Mouse (Mus musculus) right cerebral cortex, postnatal 10 days (tissue): ENCODE measurements around the gene Tmem44.

Experiments
- DNase-seq, 2 experiments: peaks; one replicate each; pipeline ENCODE4 v3.0.0; 2021; ENCODE audit warnings: low spot score in 2 of 2

The Tmem44 gene

DNA sequence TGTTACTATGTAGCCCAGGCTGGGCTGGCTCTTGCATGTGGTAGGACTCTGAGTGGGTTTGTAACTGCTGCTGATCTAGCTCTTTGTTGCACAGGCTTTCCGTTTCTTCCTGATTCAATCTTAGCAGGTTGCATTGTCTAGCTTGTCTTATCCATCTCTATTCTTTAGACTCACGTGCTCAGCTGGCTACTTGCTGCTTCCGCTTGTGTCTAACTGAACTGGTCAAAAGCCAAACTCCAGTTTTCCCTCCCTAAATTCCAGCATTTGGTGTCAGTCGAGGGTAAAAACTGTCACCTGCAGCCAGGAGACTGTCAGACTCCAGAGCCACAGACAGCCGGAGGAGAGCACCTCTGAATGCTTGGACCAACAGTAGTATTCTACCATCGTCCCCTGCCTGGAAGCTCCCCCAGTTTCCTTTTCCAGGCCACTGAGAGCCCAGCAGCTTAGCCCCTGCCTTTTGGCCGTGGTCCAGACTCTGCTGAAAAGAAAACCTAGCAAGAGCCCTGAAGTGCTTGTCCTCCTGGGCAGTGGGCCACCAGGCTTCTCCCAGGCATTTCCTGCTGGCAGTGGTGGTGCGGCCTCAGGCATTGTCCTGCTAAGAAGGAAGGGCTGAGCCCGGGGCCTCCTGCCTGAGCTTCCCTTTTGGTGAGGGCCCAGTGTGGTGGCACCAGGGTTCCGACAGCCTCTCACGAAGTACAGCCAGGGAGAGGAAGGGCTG, 2.1 kb upstream of the Tmem44 start:
- DNase-seq: peak; percentile 94

DNA sequence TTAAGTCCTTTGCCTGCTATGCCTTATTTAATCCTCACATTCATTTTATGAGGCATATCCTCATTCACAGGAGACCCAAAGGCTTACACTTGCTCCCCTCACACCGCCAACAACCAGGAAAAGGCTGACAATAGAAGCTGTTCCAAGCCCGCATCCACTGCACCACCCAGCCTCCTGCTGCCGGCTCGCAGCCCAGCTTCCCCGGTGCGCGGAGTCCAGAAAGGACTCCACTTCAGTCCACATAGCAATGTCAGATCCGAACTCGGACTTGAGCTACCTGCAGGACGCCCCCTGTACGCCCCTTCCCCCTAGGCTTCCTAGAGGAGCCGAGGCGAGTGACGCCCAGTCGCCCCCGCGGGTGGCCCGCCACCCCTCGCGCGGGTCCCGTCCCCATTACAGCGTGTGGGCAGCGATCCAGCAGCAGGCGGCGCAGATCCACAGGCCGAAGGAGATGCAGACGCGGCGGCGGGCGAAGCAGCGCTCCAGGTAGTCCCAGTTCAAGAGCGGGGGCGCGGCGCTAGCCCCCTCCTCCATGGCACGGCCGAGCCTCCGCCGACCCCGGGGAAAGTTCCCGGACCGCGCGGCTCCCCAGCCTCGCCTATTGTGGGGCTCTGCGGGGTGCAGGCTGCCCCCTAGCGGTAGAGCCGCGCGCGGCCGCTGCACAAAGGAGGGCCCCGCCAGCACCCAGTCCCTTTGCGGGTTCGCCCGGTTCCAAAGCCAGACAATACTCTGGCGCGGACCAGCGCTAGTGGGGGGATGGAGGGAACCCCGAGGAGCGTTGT, 485 bp downstream of the Tmem44 start:
- peak; percentile 85 to 86 for DNase-seq

- DNase-seq: no peak
Measured at GRCm38 (mm10) chr16:30549516-30549915, 1.1 kb downstream of the Tmem44 start.

DNA sequence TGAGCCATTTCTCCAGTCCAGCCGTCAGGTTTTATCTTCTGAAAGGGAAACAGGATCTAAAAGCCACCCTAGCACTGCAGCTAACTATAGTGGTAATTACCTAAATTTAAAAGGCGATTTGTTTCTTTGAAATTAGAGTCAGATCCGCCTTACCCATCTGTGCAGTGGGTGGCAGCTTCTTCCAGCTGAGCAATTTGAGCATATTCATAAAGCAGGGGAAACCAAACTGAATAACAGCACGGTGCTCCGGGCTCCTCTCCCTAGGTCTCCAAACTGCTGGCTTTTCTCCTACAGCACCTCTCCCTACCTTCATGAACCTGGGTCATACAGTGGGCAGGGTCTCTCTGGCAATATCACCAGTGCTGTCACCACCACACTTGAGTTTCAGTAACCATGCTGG, 2.4 kb downstream of the Tmem44 start:
- DNase-seq: no peak

DNA sequence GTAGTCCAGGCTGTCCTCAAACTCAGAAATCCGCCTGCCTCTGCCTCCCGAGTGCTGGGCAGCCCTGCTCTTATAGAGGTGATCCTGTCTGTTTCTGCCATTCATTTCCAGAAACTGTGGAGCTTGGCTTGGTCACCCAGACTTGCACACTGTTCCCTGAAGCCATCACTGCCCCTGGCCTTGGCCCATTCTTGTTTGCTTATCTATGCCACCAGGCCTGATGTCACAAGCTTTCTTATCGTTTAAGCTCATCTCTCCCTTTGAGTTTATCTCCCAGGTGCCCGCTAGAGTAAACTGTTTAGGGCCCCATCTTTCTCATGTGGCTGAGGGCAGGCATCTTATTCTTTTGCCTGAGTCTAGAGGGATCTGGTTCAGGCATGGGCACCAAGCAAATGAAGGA, 5.9 kb downstream of the Tmem44 start:
- DNase-seq: no peak

DNA sequence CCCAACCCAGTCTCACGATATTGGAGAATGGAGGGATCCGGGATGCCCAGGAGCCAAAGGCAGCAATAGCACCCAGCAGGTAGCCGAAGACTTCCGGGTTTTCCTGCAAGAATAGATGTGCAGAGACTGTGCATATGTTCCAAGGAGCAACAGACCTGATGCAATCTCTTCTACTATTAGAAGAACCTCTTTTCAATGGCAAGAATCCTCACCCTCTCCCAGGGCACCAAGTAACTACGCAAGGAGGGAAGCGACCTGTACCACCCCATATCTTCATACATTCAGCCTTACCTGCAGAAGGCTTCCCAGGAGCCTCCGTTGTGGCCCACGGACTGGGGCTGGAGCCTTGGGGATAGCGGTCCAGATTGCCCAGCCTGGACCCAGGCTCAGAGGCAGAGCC, 7.3 kb downstream of the Tmem44 start:
- DNase-seq: no peak

DNA sequence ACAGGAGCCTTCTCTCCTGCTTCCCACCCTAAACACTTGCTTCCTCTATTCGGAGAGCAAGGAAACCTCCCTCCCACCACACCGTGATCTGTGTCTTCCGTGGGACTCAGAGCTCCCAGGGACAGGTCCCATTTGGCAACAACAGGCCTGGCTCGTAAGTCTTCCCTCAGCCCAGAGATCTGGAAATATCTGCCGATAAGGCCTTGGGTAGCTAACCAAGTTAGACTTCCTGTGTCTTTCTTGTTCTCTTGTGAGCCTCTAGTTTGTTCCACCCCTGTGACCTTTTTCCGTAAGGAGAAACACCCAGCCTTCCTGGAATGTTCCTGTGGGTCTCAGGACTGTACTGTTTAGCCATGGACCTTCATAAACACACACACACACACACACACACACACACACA, 7.8 kb downstream of the Tmem44 start:
- no peak for DNase-seq

DNA sequence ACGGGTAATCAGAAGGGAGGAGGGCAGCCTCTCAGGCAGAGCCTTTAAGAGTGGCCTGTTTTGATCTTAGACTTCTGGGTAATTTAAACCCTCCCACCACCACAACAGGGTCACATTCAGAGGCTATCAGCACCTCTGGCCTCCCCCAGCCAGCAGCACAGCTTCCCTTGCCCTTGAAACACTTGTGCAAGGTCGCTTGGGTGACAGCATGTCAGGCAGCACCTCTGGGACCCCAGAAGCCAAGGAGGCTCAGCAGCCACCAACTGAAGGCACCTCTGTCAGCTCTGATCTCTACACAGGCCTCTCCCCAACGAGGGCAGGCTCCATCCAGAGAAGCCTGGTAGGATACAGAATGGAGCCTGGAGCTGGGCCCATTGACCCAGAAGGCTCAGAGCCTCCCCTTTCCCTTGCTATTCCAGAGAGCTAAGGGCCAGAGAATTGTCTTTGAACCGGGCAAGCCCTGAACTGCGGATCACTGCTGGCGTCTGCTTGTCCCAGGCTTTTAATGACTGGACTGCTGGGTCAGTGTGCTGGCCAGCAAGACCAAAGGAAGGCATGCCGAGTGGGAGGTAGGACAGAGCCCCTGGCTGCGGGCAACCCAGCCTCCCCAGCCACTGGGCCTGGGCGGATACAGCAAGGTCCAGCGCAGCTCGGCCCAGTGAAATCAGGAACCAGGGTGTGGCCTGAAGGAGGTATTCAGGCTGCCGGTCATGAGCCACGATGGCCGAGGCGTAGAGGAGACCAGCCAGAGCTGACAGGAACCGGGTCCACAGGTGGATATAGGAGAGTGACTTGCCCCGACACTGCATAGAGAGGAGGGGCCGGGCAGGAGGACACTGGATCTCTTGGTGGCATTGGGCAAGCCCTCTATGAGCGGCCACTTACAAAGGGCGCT, 10.3 kb downstream of the Tmem44 start:
- peak; percentile 67 to 78 for DNase-seq

DNA sequence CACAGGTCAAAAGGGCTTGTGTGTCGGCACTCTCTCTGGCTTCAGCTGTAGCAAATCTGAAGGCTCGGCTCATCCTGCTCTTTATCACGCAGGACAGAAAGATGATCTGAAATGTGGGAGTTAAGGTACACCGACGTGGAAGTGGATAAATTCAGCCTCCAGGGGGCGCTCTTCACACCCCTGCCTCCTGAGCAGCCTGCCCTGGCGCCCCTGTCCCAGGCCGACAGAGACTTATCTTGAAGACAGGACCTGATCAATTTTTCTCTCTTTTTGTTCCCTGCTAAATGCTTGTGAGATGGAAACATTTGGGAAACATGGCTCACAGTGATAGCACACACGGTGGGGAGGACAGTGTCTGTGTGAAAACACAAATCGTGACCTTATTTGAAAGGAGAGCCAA, 11.2 kb downstream of the Tmem44 start:
- peak in 1 of 2 experiments; percentile 58 for DNase-seq

DNA sequence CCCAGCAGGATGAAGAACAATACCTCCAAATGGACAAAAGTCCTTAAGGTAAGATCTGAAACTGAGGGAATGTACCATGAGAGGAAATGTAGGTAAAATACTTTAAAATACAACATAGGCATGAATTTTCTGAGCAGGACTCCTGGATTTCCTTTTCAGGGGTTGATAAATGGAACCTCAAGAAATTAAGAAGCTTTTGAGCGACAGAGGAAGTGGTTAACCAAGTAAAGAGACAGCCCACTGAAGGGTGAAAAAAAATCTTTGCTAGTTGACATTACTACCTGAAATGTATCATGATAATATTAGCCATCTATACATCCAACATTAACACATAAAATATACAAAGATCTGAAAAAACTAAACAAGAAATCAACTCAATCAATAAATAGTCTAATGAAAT, 15.6 kb downstream of the Tmem44 start:
- no peak for DNase-seq

DNA sequence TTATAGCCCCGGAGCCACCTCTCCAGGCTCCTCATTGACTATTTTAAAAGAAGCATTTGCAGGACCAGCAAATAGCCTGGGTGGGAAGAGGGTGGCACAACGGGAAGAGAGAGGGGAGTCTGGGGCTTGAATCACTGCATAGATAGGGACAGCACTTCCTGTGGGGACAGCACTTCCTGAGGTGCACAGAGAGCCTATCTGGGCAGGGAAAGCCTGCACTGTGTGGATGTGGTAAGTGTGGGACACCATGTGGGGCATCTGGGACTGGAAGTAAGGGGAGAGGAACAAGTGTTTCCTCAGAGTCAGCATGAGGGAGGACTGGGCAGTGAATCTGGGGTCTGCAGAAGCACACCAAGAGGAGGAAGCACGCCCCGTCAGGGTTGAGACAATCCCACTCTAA, 17.1 kb downstream of the Tmem44 start:
- no peak for DNase-seq

GRCm38 (mm10) chr16:30532929-30533328, 17.7 kb downstream of the Tmem44 start:
- DNase-seq: no peak

GRCm38 (mm10) chr16:30531761-30532406, 18.8 kb downstream of the Tmem44 start:
- peak; percentile 66 to 76 for DNase-seq

DNA sequence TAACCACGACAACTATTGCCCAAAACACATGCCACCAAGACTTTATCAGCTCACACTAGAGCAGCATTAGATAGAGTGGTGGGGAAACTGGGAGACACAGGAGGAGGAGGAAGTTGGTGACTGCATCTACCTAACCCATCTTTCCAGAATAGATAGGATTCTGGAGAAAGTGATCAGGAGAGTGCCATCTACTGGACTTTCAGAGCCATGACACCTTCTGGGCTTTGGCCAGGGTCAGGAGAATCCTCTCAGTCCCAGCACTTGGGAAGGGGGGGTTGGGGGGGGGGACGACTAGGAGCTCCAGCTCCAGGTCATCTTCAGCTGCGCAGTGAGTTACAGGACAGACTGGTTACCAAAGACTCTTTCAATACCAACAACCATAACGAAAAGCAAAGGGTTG, 19.8 kb downstream of the Tmem44 start:
- DNase-seq: no peak

DNA sequence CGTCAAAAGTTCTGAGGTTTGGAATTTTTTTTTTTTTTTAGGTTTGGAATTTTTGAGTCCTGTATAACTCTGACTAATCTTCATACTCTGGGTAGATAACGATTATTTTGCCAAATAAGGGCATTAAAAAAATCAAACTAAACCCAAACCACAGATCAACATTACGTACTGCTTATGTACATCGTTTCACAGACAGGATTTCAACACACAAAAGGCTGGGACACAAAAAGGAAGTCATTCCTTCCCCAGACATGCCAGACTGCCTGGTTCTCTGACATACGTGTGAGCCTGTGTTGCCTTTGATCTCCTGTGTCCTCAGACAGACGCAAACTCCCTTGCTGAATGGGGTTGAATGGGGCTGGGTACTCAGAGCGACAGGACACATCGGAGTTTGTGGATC, 22.3 kb downstream of the Tmem44 start:
- DNase-seq: no peak

DNA sequence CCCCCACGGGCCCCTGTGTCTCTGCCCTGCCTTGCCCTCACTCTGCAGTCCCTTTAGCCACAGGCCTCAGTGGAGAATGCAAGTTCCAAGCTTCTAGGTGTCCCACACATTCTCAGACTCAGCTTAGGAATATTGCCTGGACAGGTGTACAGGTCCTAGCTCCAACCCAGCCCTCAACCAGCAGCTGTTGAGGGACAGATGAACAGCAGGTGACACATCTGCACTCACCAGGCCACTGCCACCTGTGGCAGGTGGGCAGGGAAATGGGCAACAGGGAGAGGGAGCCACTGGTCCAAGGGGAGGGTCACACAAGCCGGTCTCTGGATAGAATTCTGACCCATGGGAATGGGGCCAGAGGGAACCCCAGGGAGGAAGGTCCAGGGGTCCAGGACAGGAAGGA, 22.8 kb downstream of the Tmem44 start:
- DNase-seq: no peak

DNA sequence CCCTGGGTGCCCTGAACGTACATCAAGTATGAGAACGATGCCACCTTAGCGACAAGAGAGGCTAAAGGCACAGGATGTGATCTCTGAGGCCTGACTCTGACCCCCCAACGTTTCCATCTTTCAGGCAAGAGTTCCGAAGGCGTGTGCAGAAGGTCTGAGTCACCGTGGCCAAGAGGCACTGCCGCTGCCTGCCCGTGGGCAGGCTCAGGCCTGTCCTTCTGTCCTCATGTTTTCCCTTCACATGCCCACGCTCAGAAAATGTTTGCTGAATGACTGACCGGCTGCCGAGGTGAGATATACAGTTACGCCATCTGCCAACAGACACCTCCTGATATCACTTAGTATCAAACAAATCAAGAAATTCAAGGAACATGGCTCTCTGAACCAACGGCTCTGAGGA, 24.9 kb downstream of the Tmem44 start:
- DNase-seq: no peak

DNA sequence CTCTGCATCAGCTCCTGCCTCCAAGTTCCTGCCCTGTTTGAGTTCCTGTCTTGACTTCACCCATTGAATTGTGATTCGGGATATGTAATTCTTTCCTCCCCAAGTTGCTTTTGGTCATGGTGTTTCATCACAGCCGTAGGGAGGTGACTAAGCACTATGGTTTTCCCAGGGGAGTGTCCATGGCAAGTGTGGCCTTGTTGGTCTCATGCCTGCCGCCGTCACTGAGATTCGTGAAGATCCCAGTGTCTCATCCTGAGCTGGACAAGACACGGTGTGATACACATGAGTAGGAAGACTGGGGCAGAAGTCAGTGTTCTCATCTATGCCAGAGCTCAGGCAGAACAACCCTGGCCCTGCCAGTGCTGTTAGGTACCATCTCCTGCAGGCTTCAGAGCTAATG, 26.2 kb downstream of the Tmem44 start:
- DNase-seq: no peak

DNA sequence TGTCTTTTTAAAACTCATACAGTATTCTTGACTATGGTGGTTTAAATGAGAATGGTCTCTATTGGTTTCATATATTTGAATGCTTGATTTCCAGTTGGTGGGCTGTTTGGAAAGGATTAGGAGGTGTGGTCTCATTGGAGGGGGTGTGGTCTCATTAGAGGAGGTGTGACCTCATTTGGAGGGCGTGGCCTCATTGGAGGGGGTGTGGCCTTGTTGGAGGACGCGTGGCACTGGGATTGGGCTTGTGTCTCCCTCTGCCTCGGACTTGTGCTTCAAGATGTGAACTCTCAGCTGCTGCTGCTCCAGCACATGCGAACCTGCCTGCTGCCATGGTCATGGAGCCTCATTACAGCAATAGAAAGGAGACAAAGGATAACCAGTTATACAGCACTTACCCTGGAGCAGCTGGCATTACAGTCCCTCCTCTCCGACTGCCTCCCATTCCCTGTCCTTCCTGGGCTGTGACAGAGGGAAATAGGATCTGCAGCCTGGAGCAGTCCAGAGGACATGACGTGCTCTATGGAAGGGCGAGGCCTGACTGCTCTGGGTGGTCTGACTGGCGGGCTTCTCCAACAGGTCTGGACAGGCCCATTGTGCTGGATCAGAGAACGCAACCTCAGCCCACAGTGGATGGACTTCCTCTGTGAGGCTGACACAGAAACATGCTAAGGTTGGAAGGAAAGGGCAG, 28.2 kb downstream of the Tmem44 start:
- no peak for DNase-seq

DNA sequence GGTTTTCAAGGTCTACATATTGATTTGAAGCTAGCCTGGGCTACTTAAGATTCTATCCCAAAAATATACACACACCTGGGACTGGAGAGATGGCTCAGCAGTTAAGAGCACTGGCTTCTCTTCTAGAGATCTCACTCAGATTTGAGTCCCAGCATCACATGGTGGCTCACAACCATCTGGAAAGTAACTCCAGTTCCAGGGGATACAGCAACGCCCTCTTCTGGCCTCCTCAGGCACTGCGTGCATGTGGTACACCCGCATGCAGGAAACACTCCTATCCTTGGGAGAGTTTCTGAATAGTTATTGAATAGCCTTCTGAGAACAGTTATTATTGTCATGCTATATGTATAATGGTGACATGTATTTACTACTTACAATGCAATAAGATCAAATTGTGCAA, 29.5 kb downstream of the Tmem44 start:
- no peak for DNase-seq

DNA sequence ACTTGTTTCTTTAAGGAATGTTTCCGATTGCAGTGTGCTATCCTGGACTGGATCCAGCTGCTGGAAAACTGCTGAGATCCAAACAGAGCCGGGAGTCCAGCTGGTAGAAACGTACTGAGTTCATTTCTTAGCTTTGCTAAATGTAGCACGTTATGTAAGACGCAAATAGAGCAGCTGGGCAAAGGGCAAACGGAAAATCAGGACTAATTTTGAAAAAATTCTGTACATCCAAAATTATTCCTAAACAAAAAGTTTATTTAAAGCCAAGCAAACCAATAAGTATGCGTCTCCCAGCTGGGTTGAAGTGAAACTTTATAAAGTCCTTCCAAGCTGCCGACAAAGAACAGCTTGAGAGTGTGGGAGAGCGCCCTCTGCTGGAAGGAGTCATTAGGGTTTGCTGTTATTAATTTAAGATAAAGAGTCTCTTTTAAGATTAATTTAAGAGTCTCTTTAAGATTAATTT, 30.2 kb downstream of the Tmem44 start:
- DNase-seq: peak; percentile 79 to 85
